Mouse (Mus musculus): ENCODE measurements at regions not wholly inside any gene's neighbourhood (a gene's known extent, or its start where the extent isn't known, plus 50 kb on each side); places are given as distances from the start of the nearest gene placed in this dataset.

DNA sequence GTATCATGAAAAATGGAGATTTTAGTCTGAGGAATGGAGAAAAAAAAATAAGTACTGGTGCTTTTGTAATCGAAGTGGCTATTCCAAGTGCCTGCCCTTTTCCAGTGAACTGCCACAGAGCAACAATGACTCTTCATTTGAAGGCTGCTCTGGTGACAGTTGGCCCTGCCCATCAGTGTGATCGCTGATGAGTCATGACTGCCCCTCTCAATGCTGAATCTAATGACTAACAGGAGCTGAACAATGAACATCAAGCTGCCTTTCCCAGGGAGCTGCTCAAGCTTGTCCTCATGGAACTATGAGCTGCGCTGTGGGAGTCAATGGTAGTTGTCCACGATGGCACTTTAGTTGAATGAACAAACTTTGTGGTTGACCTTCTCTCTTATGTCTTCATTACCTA is 456.4 kb downstream of the Serpinb8 start:
- DNase-seq (no peak), ATAC-seq (no peak)
- WGBS (ENCODE audit: insufficient replicate concordance), result 73% methylated on average over 4 of the region's 4 CpGs
- Histone ChIP-seq H3K9me3 (ENCODE audit: low read length) (no peaks in the 10 kb centered on the region), H3K27ac (ENCODE audit: low read depth) (no peak overlapping the region), H3K4me1 (ENCODE audit: insufficient read depth) (no peaks in the 10 kb centered on the region), H3K4me3 (ENCODE audit: low read depth, low read length) (no peak overlapping the region), H3K27me3 (ENCODE audit: insufficient read depth, low read length) (no peaks in the 10 kb centered on the region), H3K9ac (replicated peaks) (no peak overlapping the region), H3K4me2 (ENCODE audit: low read depth, low read length) (no peak overlapping the region), H3K36me3 (replicated peaks; ENCODE audit: insufficient read depth, low read length) (no peaks in the 10 kb centered on the region)
- no peak for TF ChIP-seq EP300 (IDR thresholded peaks at IDR 0.05; ENCODE audit: low read depth)
- TF ChIP-seq CTCF (IDR thresholded peaks at IDR 0.05; ENCODE audit: low read depth), result no peak

DNA sequence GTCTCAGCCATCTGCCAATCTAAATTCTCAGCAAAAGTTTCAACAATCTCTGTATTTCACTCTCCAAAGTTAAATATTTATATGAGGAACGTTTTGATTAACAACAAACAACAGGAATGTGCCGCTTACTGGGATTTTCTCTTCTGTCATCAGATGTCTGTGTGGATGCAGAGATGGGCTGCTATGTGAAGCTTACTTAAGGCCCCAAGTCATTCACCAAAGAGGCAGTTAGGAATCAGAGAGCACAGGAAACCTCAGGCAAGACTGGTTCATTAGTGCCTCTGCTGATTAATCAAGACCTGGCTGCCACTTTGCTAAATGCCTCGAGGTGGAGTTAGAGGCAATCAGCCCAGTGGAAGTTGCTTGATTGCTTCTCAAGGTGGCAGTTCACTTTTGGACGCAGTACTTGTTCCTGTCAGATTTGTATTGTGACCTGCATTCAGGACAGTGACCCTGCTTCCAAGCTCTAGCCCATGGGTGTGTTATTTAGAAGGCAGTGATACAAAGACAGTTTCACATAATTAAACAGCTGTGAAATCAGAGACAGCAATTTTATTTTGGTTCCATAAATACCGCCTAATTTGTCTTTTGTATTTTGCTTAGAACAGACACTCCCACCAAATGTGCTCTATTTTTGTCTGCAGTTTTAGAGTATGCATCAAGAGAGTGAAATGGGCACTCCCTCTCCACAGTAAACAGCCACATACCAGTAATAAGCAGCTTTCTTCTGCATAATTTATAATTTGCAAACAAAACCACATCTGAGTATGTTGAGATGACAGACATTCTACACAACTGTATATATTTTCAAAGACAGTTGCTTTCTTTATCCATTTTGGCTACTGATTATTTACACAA is 457.3 kb downstream of the Serpinb8 start:
- WGBS (ENCODE audit: insufficient replicate concordance), result 61% methylated on average over 5 of the region's 5 CpGs
- Histone ChIP-seq H3K4me2 (ENCODE audit: low read depth, low read length) (no peak overlapping the region), H3K9me3 (ENCODE audit: low read length) (no peaks in the 10 kb centered on the region), H3K9ac (replicated peaks) (no peak overlapping the region), H3K27me3 (ENCODE audit: insufficient read depth, low read length) (no peaks in the 10 kb centered on the region), H3K4me3 (ENCODE audit: low read depth, low read length) (no peak overlapping the region), H3K4me1 (ENCODE audit: insufficient read depth) (no peaks in the 10 kb centered on the region), H3K27ac (ENCODE audit: low read depth) (no peak overlapping the region), H3K36me3 (replicated peaks; ENCODE audit: insufficient read depth, low read length) (no peaks in the 10 kb centered on the region)
- DNase-seq (no peak), ATAC-seq (no peak)
- TF ChIP-seq CTCF (IDR thresholded peaks at IDR 0.05; ENCODE audit: low read depth) (no peak), EP300 (IDR thresholded peaks at IDR 0.05; ENCODE audit: low read depth) (no peak)

DNA sequence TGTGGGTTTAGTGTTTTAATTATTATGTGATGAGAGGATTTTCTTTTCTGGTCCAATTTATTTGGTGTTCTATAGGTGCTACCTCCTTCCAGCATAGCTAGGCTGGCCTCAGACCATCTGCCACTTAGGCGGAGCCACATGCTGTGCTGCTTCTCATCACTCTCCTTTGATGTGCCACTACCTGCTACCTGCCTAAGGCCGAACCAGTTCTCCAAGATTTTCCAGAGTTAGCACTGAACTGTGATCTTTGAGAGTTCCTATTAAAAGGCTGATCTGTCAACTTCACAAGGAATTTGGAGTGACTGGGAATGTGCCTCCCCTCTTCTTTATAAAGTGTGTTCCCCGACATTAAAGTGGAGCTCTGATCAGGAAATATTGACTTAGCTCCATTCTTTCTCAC is 504.8 kb downstream of the Serpinb8 start:
- Histone ChIP-seq H3K9ac (replicated peaks) (no peak overlapping the region), H3K9me3 (ENCODE audit: low read length) (no peaks in the 10 kb centered on the region), H3K36me3 (replicated peaks; ENCODE audit: insufficient read depth, low read length) (no peaks in the 10 kb centered on the region), H3K4me3 (ENCODE audit: low read depth, low read length) (no peak overlapping the region), H3K27ac (ENCODE audit: low read depth) (no peak overlapping the region), H3K27me3 (ENCODE audit: insufficient read depth, low read length) (no peaks in the 10 kb centered on the region), H3K4me1 (ENCODE audit: insufficient read depth) (no peaks in the 10 kb centered on the region), H3K4me2 (ENCODE audit: low read depth, low read length) (no peak overlapping the region)
- ATAC-seq, result no peak
- DNase-seq, result no peak
- WGBS (ENCODE audit: insufficient replicate concordance), result 58% methylated on average over 3 of the region's 3 CpGs
- TF ChIP-seq CTCF (IDR thresholded peaks at IDR 0.05; ENCODE audit: low read depth) (no peak), EP300 (IDR thresholded peaks at IDR 0.05; ENCODE audit: low read depth) (no peak)

DNA sequence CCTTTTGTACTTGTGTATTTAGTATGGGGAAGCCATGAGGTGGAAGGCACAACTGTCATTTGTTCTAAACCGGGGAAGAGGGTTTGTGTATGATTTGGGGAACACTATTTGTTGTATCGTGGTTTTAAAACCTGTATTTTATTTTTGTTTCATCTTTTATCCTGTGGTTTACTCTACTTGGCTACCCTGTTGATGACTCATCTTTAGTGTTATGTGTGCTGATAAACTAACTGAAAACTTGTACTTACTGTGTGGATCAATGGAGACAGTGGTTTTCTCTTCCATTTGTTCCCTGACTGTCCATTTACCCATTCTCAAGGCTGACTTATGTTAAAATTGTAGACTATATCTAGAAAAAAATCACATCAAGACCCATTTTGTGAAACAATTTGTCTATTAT is 512.8 kb downstream of the Serpinb8 start:
- Histone ChIP-seq H3K4me2 (ENCODE audit: low read depth, low read length) (no peak overlapping the region), H3K9ac (replicated peaks) (no peak overlapping the region), H3K4me1 (ENCODE audit: insufficient read depth) (no peaks in the 10 kb centered on the region), H3K36me3 (replicated peaks; ENCODE audit: insufficient read depth, low read length) (no peaks in the 10 kb centered on the region), H3K9me3 (ENCODE audit: low read length) (no peaks in the 10 kb centered on the region), H3K27ac (ENCODE audit: low read depth) (no peak overlapping the region), H3K27me3 (ENCODE audit: insufficient read depth, low read length) (no peaks in the 10 kb centered on the region), H3K4me3 (ENCODE audit: low read depth, low read length) (no peak overlapping the region)
- ATAC-seq (no peak), DNase-seq (no peak)
- TF ChIP-seq CTCF (IDR thresholded peaks at IDR 0.05; ENCODE audit: low read depth), result no peak
- TF ChIP-seq EP300 (IDR thresholded peaks at IDR 0.05; ENCODE audit: low read depth), result no peak
- 71% methylated on average over 2 of the region's 2 CpGs for WGBS (ENCODE audit: insufficient replicate concordance)

DNA sequence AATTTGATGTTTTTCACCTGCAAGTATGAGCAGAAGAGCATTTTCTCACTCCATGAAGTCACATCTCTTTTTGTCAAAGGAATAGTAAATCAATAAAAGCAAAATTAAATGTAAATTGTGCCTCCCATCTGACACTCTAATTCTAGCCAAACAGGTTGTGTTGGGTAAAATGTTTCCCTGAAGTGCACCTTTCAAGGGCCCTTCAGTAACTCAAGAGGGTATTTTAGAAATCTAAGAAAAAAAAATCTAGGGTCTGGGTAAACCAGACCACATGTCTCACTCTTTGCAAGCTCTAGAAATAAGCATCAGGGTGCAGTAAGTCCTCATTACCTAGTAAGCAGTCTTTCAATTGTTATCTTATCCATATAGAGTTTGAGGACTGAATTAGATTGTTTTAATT is 521.2 kb downstream of the Serpinb8 start:
- H3K9me3 ChIP-seq (ENCODE audit: low read length), result no peaks in the 10 kb centered on the region
- no peak overlapping the region for H3K9ac ChIP-seq (replicated peaks)
- no peak overlapping the region for H3K4me3 ChIP-seq (ENCODE audit: low read depth, low read length)
- TF ChIP-seq CTCF (IDR thresholded peaks at IDR 0.05; ENCODE audit: low read depth) (no peak), EP300 (IDR thresholded peaks at IDR 0.05; ENCODE audit: low read depth) (no peak)
- ATAC-seq (no peak), DNase-seq (no peak)
- no peak overlapping the region for H3K4me2 ChIP-seq (ENCODE audit: low read depth, low read length)
- H3K27ac ChIP-seq (ENCODE audit: low read depth), result no peak overlapping the region
- no peaks in the 10 kb centered on the region for H3K4me1 ChIP-seq (ENCODE audit: insufficient read depth)
- no peaks in the 10 kb centered on the region for H3K36me3 ChIP-seq (replicated peaks; ENCODE audit: insufficient read depth, low read length)
- H3K27me3 ChIP-seq (ENCODE audit: insufficient read depth, low read length), result no peaks in the 10 kb centered on the region

DNA sequence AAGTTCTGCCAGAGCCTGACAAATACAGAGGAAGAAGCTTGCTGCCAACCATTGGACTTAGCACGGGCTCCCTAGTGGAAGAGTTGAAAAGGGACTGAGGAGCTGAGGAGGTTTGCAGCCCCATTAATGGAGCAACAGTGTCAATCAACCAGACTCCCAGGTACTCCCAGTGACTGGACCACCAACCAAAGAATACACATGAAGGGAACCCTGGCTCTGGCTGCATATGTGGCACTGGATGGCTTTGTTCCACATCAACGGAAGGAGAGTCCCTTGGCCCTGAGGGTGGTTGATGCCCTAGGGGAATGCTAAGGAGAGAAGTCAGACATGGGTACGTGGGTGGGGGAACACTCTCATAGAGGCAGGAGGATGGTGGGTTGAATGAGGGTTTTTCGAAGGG is 537.6 kb downstream of the Serpinb8 start:
- no peaks in the 10 kb centered on the region for H3K4me1 ChIP-seq (ENCODE audit: insufficient read depth)
- H3K4me3 ChIP-seq (ENCODE audit: low read depth, low read length), result no peak overlapping the region
- no peak overlapping the region for H3K4me2 ChIP-seq (ENCODE audit: low read depth, low read length)
- no peaks in the 10 kb centered on the region for H3K27me3 ChIP-seq (ENCODE audit: insufficient read depth, low read length)
- WGBS (ENCODE audit: insufficient replicate concordance), result 61% methylated on average over 4 of the region's 4 CpGs
- no peaks in the 10 kb centered on the region for H3K36me3 ChIP-seq (replicated peaks; ENCODE audit: insufficient read depth, low read length)
- H3K9ac ChIP-seq (replicated peaks), result no peak overlapping the region
- TF ChIP-seq EP300 (IDR thresholded peaks at IDR 0.05; ENCODE audit: low read depth) (no peak), CTCF (IDR thresholded peaks at IDR 0.05; ENCODE audit: low read depth) (no peak)
- no peak overlapping the region for H3K27ac ChIP-seq (ENCODE audit: low read depth)
- ATAC-seq, result no peak
- DNase-seq, result no peak
- no peaks in the 10 kb centered on the region for H3K9me3 ChIP-seq (ENCODE audit: low read length)
